7 mouse cellular contexts compared by ENCODE assay signal in genomic region chr2:91725476-91725875, GRCm38 (mm10). TPM values are rescaled to one million over a fixed set of nuclear protein-coding genes. Genes with fewer than 3 reads are reported as not detected.
A peak's percentile ranks its signal among the peaks of the same experiment; 100 is the strongest.
DNase-seq lines count a peak whose midpoint lies in the region; ATAC-seq and TF ChIP-seq lines count a peak whose summit lies in the region.
"Not testable (repeated sequence)": the region's sequence is repeated elsewhere in the genome, so short reads cannot be mapped to it uniquely, and the experiment has no call there.

No protein-coding gene starts in this region.

- peak in 1 of 2 experiments; percentile 56; a peak in 2 of 4 replicates for TF ChIP-seq POLR2A in MEL (IDR thresholded peaks at IDR 0.05; ENCODE audit: control insufficient read depth in 1 of 2, insufficient read depth in 1 of 2, low read depth in 1 of 2, low read length in 2 of 2, poor library complexity in 1 of 2)
- TF ChIP-seq POLR2A in thymus, adult 2 months (IDR thresholded peaks at IDR 0.05; ENCODE audit: control insufficient read depth, extremely low read depth, insufficient read depth, low read length, poor library complexity), result not testable (repeated sequence)

- TF ChIP-seq CTCF in MEL (IDR thresholded peaks at IDR 0.05 in 2 of 3, conservative IDR thresholded peaks at IDR 0.05 in 1 of 3; ENCODE audit: control insufficient read depth in 1 of 3, insufficient read depth in 1 of 3, low read depth in 2 of 3, low read length in 3 of 3, poor library complexity in 1 of 3, severe bottlenecking in 1 of 3); liver, embryonic 14.5 days (IDR thresholded peaks at IDR 0.05; ENCODE audit: low read depth); thymus, adult 2 months (IDR thresholded peaks at IDR 0.05; ENCODE audit: borderline replicate concordance, control insufficient read depth, extremely low read depth, insufficient read depth, low read length, poor library complexity): not testable (repeated sequence)

- ATAC-seq in liver, embryonic 14.5 days (ENCODE audit: insufficient read depth), result peak; percentile 42; the same call in 1 of the 2 replicates

- H3K4me1 ChIP-seq in MEL (ENCODE audit: control insufficient read depth in 1 of 2, insufficient read depth in 2 of 2, low read length in 2 of 2), result peaks cover 17 to 18% of the 10 kb centered on the region in 2 experiments
- H3K4me1 ChIP-seq in liver, embryonic 14.5 days (replicated peaks; ENCODE audit: control insufficient read depth in 2 of 2, insufficient read depth in 2 of 2, low read length in 1 of 2), result peaks cover 0 to 11% of the 10 kb centered on the region in 2 experiments; a peak in 3 of 4 replicates
- not testable (repeated sequence) for H3K4me1 ChIP-seq in thymus, adult 2 months (replicated peaks; ENCODE audit: control insufficient read depth, insufficient read depth, low read length)

- peaks cover 0 to 24% of the 10 kb centered on the region in 2 experiments; a peak in 2 of 4 replicates for H3K36me3 ChIP-seq in MEL (ENCODE audit: control insufficient read depth in 1 of 2, insufficient read depth in 2 of 2, low read length in 2 of 2)
- not testable (repeated sequence) for H3K36me3 ChIP-seq in liver, embryonic 14.5 days (replicated peaks; ENCODE audit: control insufficient read depth, insufficient read depth, low read depth); macrophage (ENCODE audit: inconsistent target); thymus, adult 2 months (ENCODE audit: control insufficient read depth, insufficient read depth, low read length)

- peak in 1 of 2 experiments; percentile 66; a peak in 2 of 4 replicates for TF ChIP-seq EP300 in MEL (IDR thresholded peaks at IDR 0.05; ENCODE audit: low read depth in 1 of 2, low read length in 2 of 2)
- TF ChIP-seq EP300 in liver, embryonic 14.5 days (IDR thresholded peaks at IDR 0.05; ENCODE audit: low read depth), result not testable (repeated sequence)

- not testable (repeated sequence) for H3K27me3 ChIP-seq in MEL (ENCODE audit: control insufficient read depth in 1 of 2, insufficient read depth in 2 of 2, low read length in 2 of 2); liver, embryonic 14.5 days (ENCODE audit: control insufficient read depth, insufficient read depth, low read length); thymus, adult 2 months (ENCODE audit: control insufficient read depth, insufficient read depth, low read length)

- not testable (repeated sequence) for H3K9me3 ChIP-seq in MEL (replicated peaks; ENCODE audit: insufficient read depth, low read length); liver, embryonic 14.5 days (ENCODE audit: control insufficient read depth, low read length)

- H3K4me2 ChIP-seq in liver, embryonic 14.5 days (ENCODE audit: low read depth), result peak overlapping the region; percentile 18; the same call in 1 of the 2 replicates

- TF ChIP-seq RAD21 in MEL (IDR thresholded peaks at IDR 0.05; ENCODE audit: low read depth, low read length), result not testable (repeated sequence)

- WGBS in liver, embryonic 14.5 days (ENCODE audit: insufficient replicate concordance), result 12% methylated on average over 4 of the region's 4 CpGs
- 14% methylated on average over 4 of the region's 4 CpGs for WGBS in macrophage (ENCODE audit: missing documents)
- 12% methylated on average over 4 of the region's 4 CpGs for WGBS in thymus, adult 2 months

- H3K4me3 ChIP-seq in MEL (ENCODE audit: control insufficient read depth in 1 of 2, insufficient read depth in 1 of 2, low read depth in 2 of 2, low read length in 2 of 2), result peak overlapping the region; percentile 25 to 33
- H3K4me3 ChIP-seq in liver, embryonic 14.5 days (ENCODE audit: insufficient read depth in 1 of 2, low read depth in 2 of 2, low read length in 2 of 2); macrophage (ENCODE audit: inconsistent target); thymus, adult 2 months (ENCODE audit: control insufficient read depth, insufficient read depth, low read length): not testable (repeated sequence)

- H3K27ac ChIP-seq in MEL (ENCODE audit: control insufficient read depth, low read depth, low read length) (peak overlapping the region; percentile 89), macrophage (peak overlapping the region; percentile 56)
- H3K27ac ChIP-seq in liver, embryonic 14.5 days, result peak overlapping the region; percentile 16; the same call in 1 of the 2 replicates
- not testable (repeated sequence) for H3K27ac ChIP-seq in thymus, adult 2 months (ENCODE audit: control insufficient read depth, insufficient read depth, low read length)

- peak; percentile 84 for DNase-seq in MEL (ENCODE audit: low read depth, low spot score)
- peak; percentile 22 for DNase-seq in c-Kit-positive CD71-positive TER-119-positive erythroid progenitor cells, embryonic 14.5 days (ENCODE audit: low spot score)
- peak; percentile 19 for DNase-seq in liver
- not testable (repeated sequence) for DNase-seq in liver, embryonic 14.5 days (ENCODE audit: low read depth in 3 of 3, low spot score in 3 of 3)
- peak; percentile 27 for DNase-seq in thymus, adult 2 months
- DNase-seq in thymus, postnatal 25 days, result peak; percentile 30

- H3K9ac ChIP-seq in MEL (ENCODE audit: control insufficient read depth, low read depth, low read length, poor library complexity, severe bottlenecking), result peak overlapping the region; percentile 51
- H3K9ac ChIP-seq in liver, embryonic 14.5 days (replicated peaks), result not testable (repeated sequence)

- not testable (repeated sequence) for H3K79me2 ChIP-seq in MEL (ENCODE audit: control insufficient read depth, insufficient read depth, low read length, poor library complexity); macrophage (ENCODE audit: inconsistent target)

TF ChIP-seq in MEL, 35 proteins besides CTCF, POLR2A, EP300 and RAD21:
- TF ChIP-seq SIN3A (IDR thresholded peaks at IDR 0.05; ENCODE audit: low read length) (peak; percentile 77), GATA1 (IDR thresholded peaks at IDR 0.05; ENCODE audit: low read depth, low read length) (peak; percentile 59; the same call in 1 of the 2 replicates), TBP (IDR thresholded peaks at IDR 0.05; ENCODE audit: low read depth, low read length) (0 out of 2 replicates have a peak, but pooled peaks have one; percentile 38), NELFE (IDR thresholded peaks at IDR 0.05; ENCODE audit: low read depth, low read length) (peak; percentile 28; the same call in 1 of the 2 replicates), ETS1 (IDR thresholded peaks at IDR 0.05; ENCODE audit: low read depth, low read length) (peak; percentile 69), TCF12 (IDR thresholded peaks at IDR 0.05; ENCODE audit: low read depth, low read length) (peak; percentile 26; the same call in 1 of the 2 replicates), TAL1 (IDR thresholded peaks at IDR 0.05; ENCODE audit: low read length) (peak; percentile 27; the same call in 1 of the 2 replicates)

RNA-seq across cellular contexts. Expression of gene Ambra1, which starts 4.5 kb away (rescaled TPM):
- 14.6 and 15.9 TPM in 2 replicates for total RNA-seq in MEL (2012; rRNA removed)
- polyA plus RNA-seq in MEL (2012; ENCODE audit: insufficient read depth in 1 of 2, insufficient read length in 2 of 2, low read depth in 1 of 2, low replicate concordance in 2 of 2, missing spikeins in 1 of 2) (10 to 100 TPM in 1 of 2 experiments, not detected in 1; 24.7 TPM), macrophage (2018) (17.9 to 25.2 TPM (median 19.3 TPM) in 3 replicates)
- polyA plus RNA-seq in liver, embryonic 14.5 days (2012; rRNA removed), result 3.7 and 3.9 TPM in 2 replicates
- 3.9 and 4.2 TPM in 2 replicates for polyA plus RNA-seq in liver, embryonic 14.5 days (2014; fragmentation: Nextera tagmentation; extraction: Ambion mirVana)
- total RNA-seq in macrophage (2018; cell fraction: chromatin; rRNA removed), result 100 to 1,000 TPM; 128 to 220 (median 191) TPM
- total RNA-seq in macrophage (2018; cell fraction: cytosol; rRNA removed), result 10 to 100 TPM; 17.3 to 34.8 (median 24.0) TPM
- total RNA-seq in macrophage (2018; cell fraction: nucleus; rRNA removed), result 100 to 1,000 TPM in 4 of 26 experiments, 10 to 100 TPM in 22; 59.2 to 156 (median 87.2) TPM
- 35.0 and 41.7 TPM in 2 replicates for polyA plus RNA-seq in thymus, adult 2 months (2012; rRNA removed)

RNA-seq across cellular contexts. Expression of gene Harbi1, which starts 14.8 kb away (rescaled TPM):
- total RNA-seq in MEL (2012; rRNA removed), result 6.8 and 8.2 TPM in 2 replicates
- 1 to 10 TPM in 1 of 2 experiments, not detected in 1; 7.8 TPM for polyA plus RNA-seq in MEL (2012; ENCODE audit: insufficient read depth in 1 of 2, insufficient read length in 2 of 2, low read depth in 1 of 2, low replicate concordance in 2 of 2, missing spikeins in 1 of 2)
- polyA plus RNA-seq in liver, embryonic 14.5 days (2012; rRNA removed), result 2.2 and 2.3 TPM in 2 replicates
- polyA plus RNA-seq in liver, embryonic 14.5 days (2014; fragmentation: Nextera tagmentation; extraction: Ambion mirVana), result 3.4 and 4.8 TPM in 2 replicates
- total RNA-seq in macrophage (2018; cell fraction: chromatin; rRNA removed), result 10 to 100 TPM in 7 of 26 experiments, 1 to 10 TPM in 19; 2.0 to 20.3 (median 6.0) TPM
- 1 to 10 TPM in 25 of 26 experiments, under 1 TPM in 1; 0.48 to 8.3 (median 5.1) TPM for total RNA-seq in macrophage (2018; cell fraction: cytosol; rRNA removed)
- total RNA-seq in macrophage (2018; cell fraction: nucleus; rRNA removed), result 10 to 100 TPM in 5 of 26 experiments, 1 to 10 TPM in 21; 1.4 to 15.6 (median 5.5) TPM
- polyA plus RNA-seq in macrophage (2018), result 2.3 to 5.9 TPM (median 4.5 TPM) in 3 replicates
- polyA plus RNA-seq in thymus, adult 2 months (2012; rRNA removed), result 4.4 and 4.6 TPM in 2 replicates

RNA-seq across cellular contexts. Expression of gene Atg13, which starts 15.1 kb away (rescaled TPM):
- total RNA-seq in MEL (2012; rRNA removed), result 7.4 and 8.4 TPM in 2 replicates
- polyA plus RNA-seq in MEL (2012; ENCODE audit: insufficient read depth in 1 of 2, insufficient read length in 2 of 2, low read depth in 1 of 2, low replicate concordance in 2 of 2, missing spikeins in 1 of 2) (10 to 100 TPM in 1 of 2 experiments, not detected in 1; 27.7 TPM), macrophage (2018) (18.4 to 29.2 TPM (median 20.7 TPM) in 3 replicates)
- 7.4 and 7.5 TPM in 2 replicates for polyA plus RNA-seq in liver, embryonic 14.5 days (2012; rRNA removed)
- polyA plus RNA-seq in liver, embryonic 14.5 days (2014; fragmentation: Nextera tagmentation; extraction: Ambion mirVana), result 11.3 and 12.9 TPM in 2 replicates
- total RNA-seq in macrophage (2018; cell fraction: chromatin; rRNA removed), result 10 to 100 TPM; 10.3 to 38.4 (median 22.3) TPM
- total RNA-seq in macrophage (2018; cell fraction: cytosol; rRNA removed), result 10 to 100 TPM; 20.8 to 37.4 (median 29.2) TPM
- 10 to 100 TPM; 15.8 to 39.1 (median 27.7) TPM for total RNA-seq in macrophage (2018; cell fraction: nucleus; rRNA removed)
- 50.4 and 50.7 TPM in 2 replicates for polyA plus RNA-seq in thymus, adult 2 months (2012; rRNA removed)
